In genomic region chr3:122718631-122719030, GRCm38 (mm10) we compare ENCODE assay signal across 19 mouse cellular contexts.
"Had no signal": no experiment of that assay in that cellular context is flagged by ENCODE, and none has a peak within 500 bp of the region (broad histone marks: within the 10 kb centered on the region; RNA-seq: fewer than 3 reads in every experiment).

No protein-coding gene starts in this region.

- H3K4me2 ChIP-seq: limb, embryonic 13.5 days; liver, embryonic 12.5 days; liver, embryonic 15.5 days; lung, embryonic 15.5 days; midbrain, embryonic 13.5 days had no signal

- H3K9me3 ChIP-seq: limb, embryonic 10.5 days; limb, embryonic 13.5 days; liver, embryonic 12.5 days; liver, embryonic 15.5 days; lung, embryonic 15.5 days; midbrain, embryonic 10.5 days; midbrain, embryonic 13.5 days had no signal

- H3K36me3 ChIP-seq: limb, embryonic 10.5 days; limb, embryonic 13.5 days; liver, embryonic 12.5 days; liver, embryonic 15.5 days; lung, embryonic 15.5 days; midbrain, embryonic 10.5 days; midbrain, embryonic 13.5 days had no signal

- H3K27me3 ChIP-seq: limb, embryonic 13.5 days; liver, embryonic 12.5 days; liver, embryonic 15.5 days; lung, embryonic 15.5 days; midbrain, embryonic 13.5 days had no signal

- ATAC-seq: liver, embryonic 12.5 days; midbrain, embryonic 13.5 days; midbrain, embryonic 16.5 days had no signal

- H3K4me3 ChIP-seq: layer of hippocampus, adult 2 months; limb, embryonic 10.5 days; limb, embryonic 13.5 days; liver, embryonic 12.5 days; liver, embryonic 15.5 days; lung, embryonic 15.5 days; midbrain, embryonic 10.5 days; midbrain, embryonic 13.5 days had no signal

- H3K9ac ChIP-seq: limb, embryonic 13.5 days; liver, embryonic 12.5 days; liver, embryonic 15.5 days; lung, embryonic 15.5 days; midbrain, embryonic 13.5 days had no signal

- DNase-seq: kidney, adult 2 months; kidney, postnatal 25 days; layer of hippocampus, adult 9-11 months; liver; lung, adult 18-20 months; lung, postnatal 10 days; lung, postnatal 36 days; thymus, adult 18-20 months; thymus, postnatal 36 days had no signal

- H3K27ac ChIP-seq: kidney, postnatal 0 days; layer of hippocampus, adult 2 months; limb, embryonic 10.5 days; limb, embryonic 13.5 days; liver, embryonic 12.5 days; liver, embryonic 15.5 days; lung, embryonic 15.5 days; midbrain, embryonic 10.5 days; midbrain, embryonic 13.5 days had no signal

- H3K4me1 ChIP-seq: limb, embryonic 10.5 days; limb, embryonic 13.5 days; liver, embryonic 12.5 days; liver, embryonic 15.5 days; lung, embryonic 15.5 days; midbrain, embryonic 10.5 days; midbrain, embryonic 13.5 days had no signal
